Mouse (Mus musculus) heart, postnatal 0 days (tissue): ENCODE results near the gene Map1s.
A peak's percentile ranks its signal among the peaks of the same experiment; 100 is the strongest.

Experiments
- CTCF ChIP-seq: IDR thresholded peaks from 2 replicates; pipeline ENCODE4 v1.5.1; 2016; ENCODE audit warnings: antibody characterized with exemption, control low read depth, low read depth
- EP300 ChIP-seq: IDR thresholded peaks from 2 replicates; pipeline ENCODE4 v1.6.1; 2016; ENCODE audit warnings: antibody characterized with exemption, low read depth

DNA sequence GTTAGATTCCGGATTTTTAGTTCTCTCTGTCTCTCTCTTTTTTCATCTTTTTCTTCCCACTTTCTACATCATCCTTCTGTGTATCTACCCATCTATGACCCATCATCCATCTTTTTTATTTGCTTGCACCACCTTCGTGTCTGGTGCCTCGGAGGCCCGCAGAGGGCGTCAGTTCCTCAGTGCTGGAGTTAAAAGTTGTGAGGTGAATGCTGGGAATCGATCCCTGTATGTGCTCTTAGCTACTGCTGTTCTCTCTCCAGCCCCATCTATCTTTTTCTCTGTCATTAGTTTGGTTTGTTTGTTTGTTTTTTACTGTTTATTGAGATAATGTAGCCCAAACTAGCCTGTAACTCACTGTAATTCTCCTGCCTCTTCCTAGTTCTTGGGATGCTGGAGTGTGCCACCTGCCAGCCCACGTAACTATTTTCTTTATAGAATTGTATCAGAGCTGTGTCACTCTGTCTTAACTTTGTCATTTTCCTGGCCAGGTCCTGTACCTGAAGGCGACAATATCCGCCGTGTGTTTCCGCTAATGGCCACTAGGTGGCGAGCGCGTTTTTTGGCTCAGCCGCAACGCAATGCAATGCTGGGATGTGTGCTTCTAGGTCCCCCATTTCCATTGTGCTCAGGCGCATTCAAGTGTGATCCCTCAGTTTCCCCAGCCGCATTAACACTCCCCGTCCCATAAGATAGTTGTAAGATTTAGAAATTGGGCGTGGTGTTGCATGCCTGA, 7.9 kb upstream of the Map1s start:
- TF ChIP-seq CTCF (peak; percentile 97), EP300 (no peak)
